Mouse (Mus musculus): ENCODE measurements at regions not wholly inside any gene's neighbourhood (a gene's known extent, or its start where the extent isn't known, plus 50 kb on each side); places are given as distances from the start of the nearest gene placed in this dataset.

- DNase-seq (ENCODE audit: low spot score) = no peak
These were observed 313.3 kb downstream of the Glrx3 start for GRCm38 (mm10) chr7:137750741-137751140.

GRCm38 (mm10) chr7:137751151-137751859 is 313.9 kb downstream of the Glrx3 start:
- no peak for DNase-seq (ENCODE audit: low spot score)

DNA sequence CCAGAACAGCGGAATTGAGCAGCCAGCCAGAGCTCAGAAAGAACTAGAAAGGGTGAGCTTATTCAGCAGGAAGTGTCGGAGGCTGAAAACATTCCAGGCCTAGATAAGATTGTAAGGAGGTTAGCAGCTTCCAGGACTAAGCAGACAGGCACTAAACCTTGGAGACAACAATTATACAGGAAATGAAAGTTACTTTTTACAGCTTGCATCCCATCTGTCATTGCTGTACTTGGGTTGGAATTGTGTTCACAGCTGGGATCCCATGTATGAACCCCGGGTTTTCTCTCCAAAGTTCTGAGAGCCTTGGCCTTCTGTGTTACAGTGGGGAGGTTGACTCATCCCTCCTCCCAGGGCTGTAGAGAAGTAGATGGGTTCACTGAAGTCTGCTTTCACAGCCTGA is 328.5 kb downstream of the Glrx3 start:
- DNase-seq (ENCODE audit: low spot score) = no peak

DNA sequence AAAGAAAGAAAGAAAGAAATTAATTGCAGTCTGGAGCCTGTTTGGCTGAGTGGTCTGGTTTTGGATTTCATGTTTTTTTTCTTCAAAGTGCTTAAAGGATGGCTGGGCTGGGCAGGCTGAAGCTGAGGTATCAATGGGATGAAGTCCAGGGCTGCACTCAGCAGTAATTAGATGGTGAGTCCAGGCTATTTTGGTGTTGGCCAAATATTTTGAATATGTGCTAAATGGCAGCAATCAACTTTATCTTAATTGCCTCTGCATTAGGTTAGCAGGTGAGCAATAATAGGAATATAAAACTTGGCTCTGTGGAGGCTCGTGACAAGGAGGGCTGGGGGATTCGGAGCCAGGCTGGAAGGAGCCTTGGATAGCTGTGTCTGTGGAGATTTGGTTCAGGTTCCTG is 329.3 kb downstream of the Glrx3 start:
- DNase-seq (ENCODE audit: low spot score) = no peak

- DNase-seq (ENCODE audit: low spot score) = no peak
These were observed 335.9 kb downstream of the Glrx3 start for GRCm38 (mm10) chr7:137773051-137773964.

DNA sequence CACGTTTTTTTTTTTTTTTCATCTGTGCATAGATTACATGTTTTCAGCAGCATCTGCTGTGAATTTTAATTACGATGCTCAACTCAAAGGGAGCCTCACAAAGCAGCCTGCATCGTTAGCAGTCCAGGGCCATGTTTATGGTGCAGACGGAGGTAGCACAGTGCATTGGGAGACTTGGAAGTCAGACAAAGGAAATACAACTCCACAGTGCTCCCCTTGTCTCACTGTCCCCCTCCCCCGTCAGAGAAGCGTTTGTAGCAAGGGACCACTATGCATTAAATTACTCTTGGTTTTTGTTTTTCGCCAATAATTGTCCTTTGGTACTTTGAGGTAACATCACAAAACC is 336.5 kb downstream of the Glrx3 start:
- DNase-seq (ENCODE audit: low spot score) = no peak

DNA sequence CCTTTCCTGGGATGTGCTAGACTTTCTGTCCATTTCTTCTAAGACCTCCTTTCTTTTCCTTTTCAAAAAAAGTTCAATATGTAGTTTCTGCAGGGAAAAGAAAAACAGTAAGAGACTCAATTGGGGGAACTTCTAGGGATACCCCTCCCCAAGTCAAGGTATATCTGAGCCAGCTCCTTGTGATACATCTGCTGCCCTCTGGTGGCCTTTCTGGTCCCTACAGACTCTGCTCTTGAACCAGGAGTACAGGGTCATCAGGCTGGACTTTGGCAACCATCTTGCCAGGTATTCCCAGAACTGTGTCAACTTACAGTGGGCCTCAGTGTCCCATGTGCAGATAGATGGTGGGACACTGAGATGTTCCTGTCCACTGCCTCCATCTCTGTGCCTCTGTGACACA is 346.5 kb downstream of the Glrx3 start:
- no peak for DNase-seq (ENCODE audit: low spot score)

DNA sequence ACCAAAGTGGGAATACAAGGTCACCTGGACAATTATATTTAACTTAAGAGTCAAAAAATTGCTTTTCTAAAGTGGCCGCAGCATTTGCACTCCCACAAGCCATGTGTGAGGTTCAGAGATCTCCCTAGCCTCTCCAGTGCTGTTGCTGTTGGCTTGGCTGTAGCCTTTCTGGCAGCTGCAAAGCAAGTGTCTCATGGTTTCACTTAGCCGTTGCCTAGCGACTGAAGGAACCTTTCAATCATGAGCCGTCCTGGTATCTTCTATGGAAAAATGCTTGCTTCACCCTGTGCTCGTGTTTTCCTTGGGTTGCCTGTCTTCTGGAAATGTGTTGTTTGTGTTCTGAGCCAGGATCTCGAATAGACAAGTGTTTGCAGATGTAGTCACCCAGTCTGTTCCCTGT is 367.9 kb downstream of the Glrx3 start:
- DNase-seq (ENCODE audit: low spot score) = no peak

DNA sequence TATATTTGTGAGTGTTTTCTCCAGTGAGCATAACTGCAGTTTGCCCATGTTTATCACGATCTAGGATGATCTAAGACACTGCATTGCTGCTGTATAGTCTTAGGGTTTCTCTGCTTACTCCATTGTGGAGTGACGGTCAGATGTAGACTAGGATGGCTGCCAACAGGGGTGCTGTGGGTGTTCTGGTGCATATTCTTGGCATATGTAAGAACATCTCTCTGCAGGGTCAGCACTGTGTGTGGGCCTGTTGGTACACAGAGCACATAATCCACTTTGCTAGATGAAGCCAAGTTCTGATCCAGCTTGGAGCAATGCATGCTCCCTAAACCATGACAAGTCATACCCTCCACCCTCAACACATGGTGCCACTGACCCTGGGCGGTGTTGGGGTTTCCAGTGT is 375.4 kb downstream of the Glrx3 start:
- no peak for DNase-seq (ENCODE audit: low spot score)

GRCm38 (mm10) chr7:137840520-137840919 is 403.1 kb downstream of the Glrx3 start:
- no peak for DNase-seq (ENCODE audit: low spot score)

DNA sequence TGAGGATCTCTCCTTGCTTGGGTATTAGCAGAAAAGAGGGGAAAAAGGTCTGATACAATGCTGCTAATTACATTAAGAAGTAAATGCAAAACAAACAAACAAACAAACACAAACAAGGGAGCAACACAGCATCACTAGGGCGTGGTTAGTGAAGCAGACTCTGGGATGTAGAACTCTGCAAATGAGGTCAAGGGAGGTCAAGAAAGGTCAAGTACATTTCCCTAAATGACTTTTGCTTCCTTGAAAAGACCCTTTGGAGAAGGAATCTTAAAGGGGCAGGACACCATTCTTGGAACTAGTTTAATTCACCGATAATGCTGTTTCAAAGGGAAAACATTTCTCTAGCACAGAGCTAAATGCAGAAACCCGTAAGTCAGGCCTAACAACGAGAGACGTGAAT is 403.6 kb downstream of the Glrx3 start:
- DNase-seq (ENCODE audit: low spot score) = no peak

DNA sequence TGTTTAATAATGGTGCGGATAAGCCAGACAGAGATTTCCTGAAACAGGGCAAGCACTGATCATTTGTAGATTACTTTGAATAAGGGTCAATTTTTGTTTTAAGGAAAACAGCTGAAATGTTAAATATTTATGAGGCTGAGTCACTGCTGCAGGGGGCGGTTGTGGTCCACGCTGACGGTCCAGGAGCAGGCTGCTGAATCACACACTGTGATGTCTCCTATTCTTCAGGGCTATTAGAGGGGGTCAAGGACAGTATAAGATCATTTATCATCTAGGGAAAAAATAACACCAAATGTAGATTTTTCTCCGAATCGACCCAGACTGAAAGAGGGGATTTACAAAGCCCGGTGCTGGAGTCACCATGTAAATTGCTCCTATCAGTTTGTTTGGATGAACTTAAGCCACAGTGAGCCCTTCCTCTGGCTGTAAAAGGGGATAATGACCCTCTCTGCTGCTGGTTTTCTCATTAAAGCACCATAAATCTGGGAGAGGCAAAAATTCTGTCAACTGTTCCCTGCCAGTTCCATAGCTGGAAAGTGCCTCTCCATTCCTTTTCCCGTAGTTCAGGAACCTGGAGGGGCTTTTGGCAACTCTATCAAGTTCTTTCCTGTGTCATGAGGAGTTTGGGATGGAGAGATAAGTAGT is 404.2 kb downstream of the Glrx3 start:
- DNase-seq (ENCODE audit: low spot score) = no peak

DNA sequence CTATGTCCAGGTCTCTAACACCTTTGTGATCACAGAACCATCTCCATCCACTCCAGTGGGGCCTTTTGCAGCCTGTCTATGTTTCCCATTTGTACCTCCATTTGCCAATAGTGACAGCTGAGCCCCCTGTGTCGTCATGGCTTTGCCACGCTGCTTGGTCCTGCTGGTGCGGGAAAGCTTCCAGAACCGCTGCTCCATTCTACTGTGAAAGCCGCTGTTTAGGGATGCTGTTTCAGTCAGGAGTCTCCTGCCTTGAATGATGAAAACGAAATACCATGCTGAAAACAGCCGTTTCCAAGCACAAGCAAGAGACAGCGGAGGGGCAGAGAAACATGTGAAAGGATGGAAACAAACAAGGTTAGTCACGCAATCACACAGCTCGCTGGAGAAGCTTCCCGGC is 410.4 kb downstream of the Glrx3 start:
- no peak for DNase-seq (ENCODE audit: low spot score)

GRCm38 (mm10) chr7:137851061-137851460 is 413.6 kb downstream of the Glrx3 start:
- DNase-seq (ENCODE audit: low spot score) = no peak

DNA sequence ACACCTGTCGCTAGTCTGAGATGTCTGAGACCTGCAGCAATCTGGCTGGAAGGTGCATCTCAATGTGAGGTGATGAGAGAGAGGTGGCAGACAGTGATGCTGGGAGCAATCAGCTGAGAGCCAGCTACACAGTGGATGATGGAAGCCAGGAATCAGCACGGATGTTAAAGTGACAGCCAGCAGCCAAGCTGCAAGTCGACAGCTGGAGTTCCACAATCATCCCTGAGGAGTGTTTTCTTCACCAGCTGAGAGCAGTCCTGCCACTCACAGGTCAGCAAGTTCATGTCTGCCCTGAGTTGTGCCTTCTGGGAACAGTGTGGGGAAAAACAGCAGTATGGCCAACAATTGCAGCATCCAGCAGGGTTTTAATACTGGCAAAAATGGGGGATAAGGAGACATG is 422.3 kb downstream of the Glrx3 start:
- DNase-seq (ENCODE audit: low spot score) = no peak

GRCm38 (mm10) chr7:137860520-137860919 is 423.1 kb downstream of the Glrx3 start:
- no peak for DNase-seq (ENCODE audit: low spot score)

- no peak for DNase-seq (ENCODE audit: low spot score)
These were observed 427.5 kb downstream of the Glrx3 start for GRCm38 (mm10) chr7:137864912-137865311.

DNA sequence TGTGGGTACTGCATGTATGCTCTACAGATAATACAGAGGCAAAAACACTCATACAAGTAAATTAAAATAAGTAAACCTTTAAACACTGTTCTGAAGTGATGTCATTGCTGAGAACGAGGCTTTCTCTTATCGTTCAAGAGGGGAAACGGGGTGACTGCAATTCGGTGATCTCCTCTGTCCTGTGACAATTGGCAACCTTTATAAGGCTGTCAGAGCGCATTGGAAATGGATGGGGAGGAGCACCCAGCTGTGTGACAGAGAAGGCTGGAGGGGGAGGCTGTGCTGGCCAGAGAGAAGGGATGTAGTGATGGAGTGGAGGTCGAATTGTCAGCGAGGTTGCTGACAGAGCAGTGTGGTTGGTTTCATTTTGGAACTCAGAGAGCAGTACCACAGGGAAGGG is 428.0 kb downstream of the Glrx3 start:
- no peak for DNase-seq (ENCODE audit: low spot score)

GRCm38 (mm10) chr7:137866880-137867279 is 429.5 kb downstream of the Glrx3 start:
- DNase-seq (ENCODE audit: low spot score) = no peak

DNA sequence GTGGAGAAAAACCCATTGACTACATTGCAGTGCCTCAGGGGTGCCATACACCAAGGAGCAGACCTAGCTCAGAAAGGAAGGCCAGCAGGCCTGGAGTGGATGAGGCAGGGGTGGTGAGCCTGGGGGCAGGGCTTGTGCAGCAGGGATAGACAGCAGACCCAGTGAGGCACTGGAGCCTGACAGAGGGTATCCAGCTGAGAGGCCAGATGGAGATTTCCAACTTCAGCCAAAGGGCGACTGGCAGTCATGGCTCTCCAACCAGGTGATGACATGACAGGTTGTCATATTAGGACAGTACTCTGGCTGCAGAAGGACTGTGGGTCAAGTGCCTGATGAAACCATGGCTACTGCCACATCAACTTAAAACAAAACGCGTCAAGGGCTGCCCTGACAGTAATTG is 431.1 kb downstream of the Glrx3 start:
- DNase-seq (ENCODE audit: low spot score) = no peak

DNA sequence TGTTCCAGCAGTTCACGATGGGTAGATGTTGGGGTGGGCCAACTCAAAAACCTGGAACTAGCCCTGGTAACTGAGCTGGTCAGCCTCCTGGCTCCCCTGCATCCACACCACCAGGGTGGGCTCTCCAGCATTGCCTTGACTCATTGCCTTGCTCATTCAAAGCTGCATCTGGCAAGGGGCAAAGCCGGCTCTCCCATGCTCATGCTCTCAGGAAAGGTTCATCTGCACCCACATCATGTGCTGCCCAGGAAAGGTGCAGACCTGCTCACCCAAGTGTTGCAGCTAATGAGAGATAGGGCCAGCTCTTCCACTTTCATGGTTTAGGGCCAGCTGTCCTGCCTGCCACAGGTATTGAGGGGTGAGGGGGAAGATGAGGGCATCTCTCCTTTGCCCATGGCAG is 437.9 kb downstream of the Glrx3 start:
- DNase-seq (ENCODE audit: low spot score) = no peak

DNA sequence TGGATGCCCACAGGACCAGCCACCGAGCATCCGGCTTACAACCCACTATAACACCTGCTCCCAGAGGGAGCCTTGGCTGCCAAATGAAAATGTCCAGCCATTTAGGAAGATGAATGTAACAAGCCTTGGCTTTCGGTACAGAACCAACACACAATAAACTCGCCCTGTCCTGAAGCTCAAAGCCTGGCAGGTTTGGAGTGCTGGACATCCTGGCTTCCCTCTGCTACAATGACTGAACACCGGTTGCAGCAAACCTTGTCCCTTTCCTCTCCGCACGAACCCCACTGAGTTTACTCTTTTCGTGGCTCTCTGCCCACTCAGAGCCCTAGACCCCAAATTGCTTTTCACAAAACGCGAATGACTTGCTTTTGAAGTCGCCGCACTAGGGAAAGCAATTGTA is 441.9 kb downstream of the Glrx3 start:
- no peak for DNase-seq (ENCODE audit: low spot score)

GRCm38 (mm10) chr7:137882876-137883275 is 445.5 kb downstream of the Glrx3 start:
- DNase-seq (ENCODE audit: low spot score) = no peak
